Mouse (Mus musculus): Measurements from ENCODE around the gene Shank2.

- no peak for TF ChIP-seq CTCF (IDR thresholded peaks at IDR 0.05; ENCODE audit: low read depth)
- TF ChIP-seq EP300 (optimal IDR thresholded peaks at IDR 0.05), result no peak
Observed at GRCm38 (mm10) chr7:143999073-143999472, 2.7 kb upstream of the Shank2 start.
